Comparison of ENCODE assay signal across 9 mouse cellular contexts in the genomic region with DNA sequence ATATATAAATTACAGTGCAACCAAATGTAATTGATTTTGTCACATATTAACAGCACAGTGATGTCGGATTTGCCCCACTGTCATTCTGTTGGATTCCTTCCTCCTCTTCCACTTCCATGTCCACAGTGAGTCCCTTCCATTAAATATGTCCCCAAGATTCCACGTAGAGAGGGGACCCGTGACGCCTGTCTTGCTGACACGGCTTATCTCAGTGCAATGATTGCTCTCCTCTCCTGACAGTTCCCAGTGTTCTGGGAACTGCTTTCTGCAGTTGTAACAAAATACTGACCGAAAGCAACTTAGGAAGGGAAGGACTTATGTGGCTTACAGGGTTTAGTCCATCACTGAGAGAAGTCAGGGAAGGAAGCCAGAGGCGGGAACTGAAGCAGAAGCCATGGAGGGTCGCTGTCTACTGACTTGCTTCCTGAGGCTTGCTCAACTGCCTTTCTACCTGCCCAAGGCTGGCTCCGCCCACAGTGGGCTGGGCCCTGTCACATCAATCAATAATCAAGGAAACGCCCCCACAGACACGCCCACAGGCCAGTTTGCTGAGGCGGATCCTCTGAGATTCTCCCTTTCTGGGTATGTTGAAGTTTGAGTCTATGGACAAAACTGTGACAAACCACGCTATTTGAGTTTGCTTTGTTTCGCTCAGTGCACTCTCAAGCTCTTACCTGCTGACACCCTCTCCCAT.
DNase-seq lines count a peak whose midpoint lies in the region; ATAC-seq and TF ChIP-seq lines count a peak whose summit lies in the region.
"Had no signal": no experiment of that assay in that cellular context is flagged by ENCODE, and none has a peak within 500 bp of the region (broad histone marks: within the 10 kb centered on the region; RNA-seq: fewer than 3 reads in every experiment).

No protein-coding gene starts in this region.

- peaks cover 34% of the 10 kb centered on the region for H3K4me1 ChIP-seq in heart, embryonic 15.5 days (replicated peaks)
- peaks cover 22% of the 10 kb centered on the region for H3K4me1 ChIP-seq in kidney, postnatal 0 days (replicated peaks; ENCODE audit: insufficient read depth, low read length)
- H3K4me1 ChIP-seq in cerebellum, adult 2 months (ENCODE audit: control insufficient read depth, insufficient read depth, low read length): no peaks in the 10 kb centered on the region

- no peaks in the 10 kb centered on the region for H3K9me3 ChIP-seq in heart, embryonic 15.5 days (replicated peaks)
- H3K9me3 ChIP-seq in kidney, postnatal 0 days (replicated peaks; ENCODE audit: low read length): no peaks in the 10 kb centered on the region

- no peak overlapping the region for H3K4me3 ChIP-seq in heart, embryonic 15.5 days
- H3K4me3 ChIP-seq in kidney, postnatal 0 days (replicated peaks; ENCODE audit: low read depth, low read length): no peak overlapping the region
- H3K4me3 ChIP-seq in cerebellum, adult 2 months (replicated peaks; ENCODE audit: insufficient read depth, low read depth, low read length): no peak overlapping the region

- H3K4me2 ChIP-seq in heart, embryonic 15.5 days: peak overlapping the region; percentile 6; the same call in 1 of the 2 replicates
- H3K4me2 ChIP-seq in kidney, postnatal 0 days (ENCODE audit: low read length): no peak overlapping the region

- TF ChIP-seq POLR2A in cerebellum, adult 2 months (IDR thresholded peaks at IDR 0.05; ENCODE audit: borderline replicate concordance, insufficient read depth, low read length): no peak

- no peaks in the 10 kb centered on the region for H3K27me3 ChIP-seq in heart, embryonic 15.5 days
- no peaks in the 10 kb centered on the region for H3K27me3 ChIP-seq in kidney, postnatal 0 days (ENCODE audit: insufficient read depth, low read length)
- H3K27me3 ChIP-seq in splenic B cell, adult 2 months (ENCODE audit: control insufficient read depth, insufficient read depth, low read length, poor library complexity, severe bottlenecking): no peaks in the 10 kb centered on the region
- no peaks in the 10 kb centered on the region for H3K27me3 ChIP-seq in cerebellum, adult 2 months (ENCODE audit: control insufficient read depth, insufficient read depth, low read length)

- 45% methylated on average over 14 of the region's 14 CpGs for WGBS in heart, embryonic 15.5 days
- 50% methylated on average over 14 of the region's 14 CpGs for WGBS in kidney, postnatal 0 days
- 71% methylated on average over 14 of the region's 14 CpGs for WGBS in cerebellum, adult 2 months

- ATAC-seq in heart, embryonic 15.5 days (replicated peaks; ENCODE audit: insufficient number of reproducible peaks, insufficient read depth, low FRiP score, low read depth): no peak
- peak; percentile 76 for ATAC-seq in activated CD4-positive, CD25-positive, alpha-beta regulatory T cell, adult 4 months
- no peak; the same call in 1 of the 2 replicates for ATAC-seq in kidney, postnatal 0 days (replicated peaks; ENCODE audit: low FRiP score, low read depth)

- no peak overlapping the region for H3K9ac ChIP-seq in heart, embryonic 15.5 days
- H3K9ac ChIP-seq in kidney, postnatal 0 days (ENCODE audit: low read depth, low read length): no peak overlapping the region

- DNase-seq in heart, postnatal 4 days: no peak
- DNase-seq in kidney, postnatal 0 days (ENCODE audit: low spot score): peak; percentile 50
- DNase-seq in splenic B cell, adult 2 months (ENCODE audit: low read depth, low spot score): peak; percentile 68
- no peak for DNase-seq in layer of hippocampus, adult 9-10 months (ENCODE audit: low spot score)
- DNase-seq in cerebellum, adult 2 months: no peak
- DNase-seq in urinary bladder, postnatal 25 days (ENCODE audit: low spot score): no peak

- peaks cover 3% of the 10 kb centered on the region; the same call in 1 of the 2 replicates for H3K36me3 ChIP-seq in heart, embryonic 15.5 days
- 0 out of 2 replicates have a peak, but pooled peaks cover 3% of the 10 kb centered on the region for H3K36me3 ChIP-seq in kidney, postnatal 0 days (ENCODE audit: insufficient read depth, low read length)
- no peaks in the 10 kb centered on the region for H3K36me3 ChIP-seq in splenic B cell, adult 2 months (ENCODE audit: control insufficient read depth, insufficient read depth, low read length, poor library complexity, severe bottlenecking)
- H3K36me3 ChIP-seq: G1E had no signal

- H3K27ac ChIP-seq in heart, embryonic 15.5 days: no peak overlapping the region
- H3K27ac ChIP-seq in kidney, postnatal 0 days: no peak overlapping the region
- H3K27ac ChIP-seq in cerebellum, adult 2 months (ENCODE audit: insufficient read depth, low read length): no peak overlapping the region

- no peak for TF ChIP-seq CTCF in kidney, postnatal 0 days (IDR thresholded peaks at IDR 0.05; ENCODE audit: low read depth)
- TF ChIP-seq CTCF in cerebellum, adult 2 months (IDR thresholded peaks at IDR 0.05; ENCODE audit: borderline replicate concordance, insufficient read depth, low read depth, low read length): no peak

Comparison
In these comparisons a context has a peak if more than half of its experiments do, and no peak if none do; other contexts are left out.
1. DNase-seq: peak in kidney, postnatal 0 days (single experiment) and splenic B cell, adult 2 months (single experiment); none in heart, postnatal 4 days (single experiment), layer of hippocampus, adult 9-10 months (single experiment), cerebellum, adult 2 months (0 of 2) and urinary bladder, postnatal 25 days (single experiment).